Mouse (Mus musculus) brain, embryonic 14.5 days (tissue): ENCODE results near the gene Klf9. TPM values are rescaled to one million over a fixed set of nuclear protein-coding genes. Genes with fewer than 3 reads are reported as not detected.

Experiments used
- DNase-seq: peaks from one replicate; pipeline ENCODE4 v3.0.0-alpha.2; 2011; ENCODE audit warnings: low read depth
- CTCF ChIP-seq: fragments of 200-500 bp; IDR thresholded peaks from 2 replicates; pipeline ENCODE4 v1.5.1; 2012; ENCODE audit warnings: inconsistent platforms, mild to moderate bottlenecking, moderate library complexity, borderline replicate concordance; ENCODE audit not compliant: insufficient read depth, insufficient read length; ENCODE audit errors: extremely low read depth
- POLR2A ChIP-seq: fragments of 200-500 bp; IDR thresholded peaks from 2 replicates; pipeline ENCODE4 v1.6.1; 2012; ENCODE audit warnings: mild to moderate bottlenecking, inconsistent platforms, borderline replicate concordance; ENCODE audit not compliant: poor library complexity, insufficient read depth, insufficient read length, severe bottlenecking; ENCODE audit errors: extremely low read depth
- polyA plus RNA-seq: library from polyadenylated mRNA; depleted of rRNA; stranded (reverse); fragments of >200 nt; gene quantifications from 2 replicates; pipeline ENCODE4 v1.2.3, GENCODE M21; 2012; rRNA removed

The Klf9 gene
- polyA plus RNA-seq, 1 experiment, result 1.6 TPM

- TF ChIP-seq POLR2A, result no peak
- TF ChIP-seq CTCF, result no peak
- no peak for DNase-seq
Observed at GRCm38 (mm10) chr19:23193076-23193475, 52.0 kb downstream of the Klf9 start.

GRCm38 (mm10) chr19:23202106-23202505 lies 61.1 kb downstream of the Klf9 start:
- no peak for DNase-seq
- no peak for TF ChIP-seq CTCF
- no peak for TF ChIP-seq POLR2A

GRCm38 (mm10) chr19:23203505-23204053 lies 62.6 kb downstream of the Klf9 start:
- DNase-seq, result no peak
- TF ChIP-seq CTCF, result no peak
- TF ChIP-seq POLR2A, result no peak

GRCm38 (mm10) chr19:23211325-23211724 lies 70.3 kb downstream of the Klf9 start:
- peak; percentile 2 for DNase-seq
- no peak for TF ChIP-seq CTCF
- no peak for TF ChIP-seq POLR2A

GRCm38 (mm10) chr19:23214326-23214725 lies 73.3 kb downstream of the Klf9 start:
- TF ChIP-seq POLR2A (no peak), CTCF (no peak)
- DNase-seq, result peak; percentile 51

Other genes starting within 250 kb of the Klf9 start
- gene Smc5, start 132.7 kb downstream of the Klf9 start, polyA plus RNA-seq, result 40.9 and 46.3 TPM in 2 replicates